Mouse (Mus musculus) heart, embryonic 13.5 days (tissue): ENCODE measurements around the gene Ablim2. TPM values are rescaled to one million over a fixed set of nuclear protein-coding genes. Genes with fewer than 3 reads are reported as not detected.

Source experiments
- ATAC-seq: fragments of 200-750 bp; cut with Nextera tagmentation; 2 replicates; pipeline ENCODE4 v1.8.0; 2017; ENCODE audit warnings: moderate TSS enrichment; ENCODE audit not compliant: insufficient number of reproducible peaks, low FRiP score, low TSS enrichment; ENCODE audit errors: extremely low read depth
- H3K27ac ChIP-seq: fragments of 300-500 bp; sonication (generic); replicated peaks from 2 replicates; pipeline ENCODE4 v1.5.1; 2015; ENCODE audit warnings: moderate library complexity, mild to moderate bottlenecking, inconsistent platforms
- H3K27me3 ChIP-seq: fragments of 300-500 bp; sonication (generic); replicated peaks from 2 replicates; pipeline ENCODE4 v1.6.1; 2015; ENCODE audit warnings: mild to moderate bottlenecking, inconsistent platforms
- H3K36me3 ChIP-seq: fragments of 300-500 bp; sonication (generic); 2 replicates; pipeline ENCODE4 v1.6.1; 2015; ENCODE audit warnings: mild to moderate bottlenecking, inconsistent platforms
- H3K4me1 ChIP-seq: fragments of 300-500 bp; sonication (generic); 2 replicates; pipeline ENCODE4 v1.6.1; 2015; ENCODE audit warnings: inconsistent platforms
- H3K4me2 ChIP-seq: fragments of 300-500 bp; sonication (generic); 2 replicates; pipeline ENCODE4 v1.6.1; 2015; ENCODE audit warnings: inconsistent platforms, mild to moderate bottlenecking, moderate library complexity
- H3K4me3 ChIP-seq: fragments of 300-500 bp; sonication (generic); 2 replicates; pipeline ENCODE4 v1.5.1; 2015; ENCODE audit warnings: moderate library complexity, mild to moderate bottlenecking, inconsistent platforms
- H3K9ac ChIP-seq: fragments of 300-500 bp; sonication (generic); 2 replicates; pipeline ENCODE4 v1.6.1; 2015; ENCODE audit warnings: inconsistent platforms, mild to moderate bottlenecking, moderate library complexity
- H3K9me3 ChIP-seq: fragments of 300-500 bp; sonication (generic); 2 replicates; pipeline ENCODE4 v1.6.1; 2016; ENCODE audit warnings: inconsistent platforms
- WGBS: fragments of 180-500 bp; shearing (Covaris S2); methylation state at CpG from one replicate; pipeline ENCODE4 v1.1.7; 2015; ENCODE audit warnings: mixed read lengths; 5-methylcytosine and 5-hydroxymethylcytosine counted together
- polyA plus RNA-seq: library from polyadenylated mRNA; unstranded; fragments of >200 nt; fragmentation: Nextera tagmentation; extraction: Ambion mirVana; gene quantifications from 2 replicates; pipeline ENCODE4 v1.2.1, GENCODE M21; 2015

Gene Ablim2
- polyA plus RNA-seq, 1 experiment from 2014 or later: 5.1 TPM

- H3K9me3 ChIP-seq: no peaks in the 10 kb centered on the region
- no peaks in the 10 kb centered on the region for H3K36me3 ChIP-seq
- H3K4me1 ChIP-seq: peaks cover 50% of the 10 kb centered on the region
- ATAC-seq: no peak
- no peak overlapping the region for H3K4me3 ChIP-seq
- H3K27ac ChIP-seq: no peak overlapping the region
- peak overlapping the region; percentile 40; the same call in 1 of the 2 replicates for H3K4me2 ChIP-seq
- H3K9ac ChIP-seq: no peak overlapping the region
- H3K27me3 ChIP-seq: peaks cover 28% of the 10 kb centered on the region; the same call in 1 of the 2 replicates
- 81% methylated on average over 2 of the region's 2 CpGs for WGBS
Measured at GRCm38 (mm10) chr5:35739005-35739404, 18.7 kb upstream of the Ablim2 start.

- 22% methylated on average over 10 of the region's 10 CpGs for WGBS
- H3K4me1 ChIP-seq: peaks cover 50% of the 10 kb centered on the region
- H3K36me3 ChIP-seq: no peaks in the 10 kb centered on the region
- peak within 1 kb of the TSS; percentile 33 for H3K27ac ChIP-seq
- H3K9ac ChIP-seq: peak within 1 kb of the TSS; percentile 53; the same call in 1 of the 2 replicates
- H3K4me2 ChIP-seq: peak within 1 kb of the TSS; percentile 40
- no peaks in the 10 kb centered on the region for H3K9me3 ChIP-seq
- no peak within 1 kb of the TSS for H3K4me3 ChIP-seq
- H3K27me3 ChIP-seq: peaks cover 28% of the 10 kb centered on the region; the same call in 1 of the 2 replicates
- ATAC-seq: no peak; the same call in 1 of the 2 replicates
Measured at GRCm38 (mm10) chr5:35739536-35740278, 18.0 kb upstream of the Ablim2 start, which contains the start of gene Sh3tc1. Gene Sh3tc1 (minus strand): TSS chr5:35739987.

GRCm38 (mm10) chr5:35740716-35741115, 17.0 kb upstream of the Ablim2 start:
- H3K27me3 ChIP-seq: peaks cover 26% of the 10 kb centered on the region; the same call in 1 of the 2 replicates
- H3K36me3 ChIP-seq: no peaks in the 10 kb centered on the region
- WGBS: 19% methylated on average over 10 of the region's 10 CpGs
- H3K4me2 ChIP-seq: no peak overlapping the region
- peaks cover 50% of the 10 kb centered on the region for H3K4me1 ChIP-seq
- H3K9me3 ChIP-seq: no peaks in the 10 kb centered on the region
- no peak overlapping the region for H3K9ac ChIP-seq
- H3K27ac ChIP-seq: no peak overlapping the region
- no peak overlapping the region for H3K4me3 ChIP-seq
- no peak for ATAC-seq

GRCm38 (mm10) chr5:35741225-35741820, 16.4 kb upstream of the Ablim2 start:
- peaks cover 50% of the 10 kb centered on the region for H3K4me1 ChIP-seq
- ATAC-seq: no peak
- 48% methylated on average over 13 of the region's 13 CpGs for WGBS
- no peak overlapping the region for H3K27ac ChIP-seq
- H3K4me2 ChIP-seq: no peak overlapping the region
- no peaks in the 10 kb centered on the region for H3K36me3 ChIP-seq
- peaks cover 24% of the 10 kb centered on the region; the same call in 1 of the 2 replicates for H3K27me3 ChIP-seq
- H3K4me3 ChIP-seq: no peak overlapping the region
- no peak overlapping the region for H3K9ac ChIP-seq
- no peaks in the 10 kb centered on the region for H3K9me3 ChIP-seq

GRCm38 (mm10) chr5:35743238-35743951, 14.3 kb upstream of the Ablim2 start:
- peaks cover 24% of the 10 kb centered on the region; the same call in 1 of the 2 replicates for H3K27me3 ChIP-seq
- ATAC-seq: no peak
- no peak overlapping the region for H3K4me3 ChIP-seq
- no peak overlapping the region for H3K27ac ChIP-seq
- 68% methylated on average over 8 of the region's 8 CpGs for WGBS
- no peaks in the 10 kb centered on the region for H3K9me3 ChIP-seq
- no peak overlapping the region for H3K4me2 ChIP-seq
- no peaks in the 10 kb centered on the region for H3K36me3 ChIP-seq
- H3K4me1 ChIP-seq: peaks cover 31% of the 10 kb centered on the region
- no peak overlapping the region for H3K9ac ChIP-seq

- WGBS: 72% methylated on average over 7 of the region's 7 CpGs
Measured at GRCm38 (mm10) chr5:35743990-35744722, 13.5 kb upstream of the Ablim2 start.

GRCm38 (mm10) chr5:35745406-35745805, 12.3 kb upstream of the Ablim2 start:
- Histone ChIP-seq H3K27me3 (peaks cover 12% of the 10 kb centered on the region; the same call in 1 of the 2 replicates), H3K9ac (no peak overlapping the region), H3K36me3 (no peaks in the 10 kb centered on the region), H3K4me2 (no peak overlapping the region), H3K4me1 (peaks cover 11% of the 10 kb centered on the region), H3K9me3 (no peaks in the 10 kb centered on the region), H3K4me3 (no peak overlapping the region), H3K27ac (no peak overlapping the region)
- 74% methylated on average over 5 of the region's 5 CpGs for WGBS
- no peak for ATAC-seq

More at GRCm38 (mm10) chr5:35743990-35744722, 13.5 kb upstream of the Ablim2 start:
- Histone ChIP-seq H3K27me3 (peaks cover 21% of the 10 kb centered on the region; the same call in 1 of the 2 replicates), H3K27ac (no peak overlapping the region), H3K36me3 (no peaks in the 10 kb centered on the region), H3K9ac (no peak overlapping the region), H3K9me3 (no peaks in the 10 kb centered on the region), H3K4me1 (peaks cover 23% of the 10 kb centered on the region), H3K4me2 (no peak overlapping the region), H3K4me3 (no peak overlapping the region)
- ATAC-seq: no peak

GRCm38 (mm10) chr5:35746910-35747309, 10.8 kb upstream of the Ablim2 start:
- Histone ChIP-seq H3K9me3 (no peaks in the 10 kb centered on the region), H3K4me1 (no peaks in the 10 kb centered on the region), H3K4me2 (no peak overlapping the region), H3K4me3 (no peak overlapping the region), H3K9ac (no peak overlapping the region), H3K27ac (no peak overlapping the region), H3K27me3 (0 out of 2 replicates have a peak, but pooled peaks cover under 1% of the 10 kb centered on the region), H3K36me3 (no peaks in the 10 kb centered on the region)
- 25% methylated on average over 4 of the region's 4 CpGs for WGBS
- ATAC-seq: no peak

- Histone ChIP-seq H3K27ac (no peak overlapping the region), H3K9ac (no peak overlapping the region), H3K4me2 (no peak overlapping the region), H3K9me3 (no peaks in the 10 kb centered on the region), H3K27me3 (peaks cover 4% of the 10 kb centered on the region; the same call in 1 of the 2 replicates), H3K36me3 (no peaks in the 10 kb centered on the region), H3K4me1 (no peaks in the 10 kb centered on the region), H3K4me3 (no peak overlapping the region)
- 59% methylated on average over 3 of the region's 3 CpGs for WGBS
- ATAC-seq: no peak
Measured at GRCm38 (mm10) chr5:35749416-35749815, 8.3 kb upstream of the Ablim2 start.

GRCm38 (mm10) chr5:35750026-35750425, 7.7 kb upstream of the Ablim2 start:
- Histone ChIP-seq H3K4me3 (no peak overlapping the region), H3K9me3 (no peaks in the 10 kb centered on the region), H3K4me2 (no peak overlapping the region), H3K36me3 (no peaks in the 10 kb centered on the region), H3K27me3 (peaks cover 7% of the 10 kb centered on the region; the same call in 1 of the 2 replicates), H3K9ac (no peak overlapping the region), H3K27ac (no peak overlapping the region), H3K4me1 (no peaks in the 10 kb centered on the region)
- WGBS: 82% methylated on average over 1 of the region's 1 CpGs
- ATAC-seq: no peak
